Mouse (Mus musculus) lung, postnatal 14 days (tissue): Measurements from ENCODE around the gene Ins2.

Experiments used
- DNase-seq: peaks from one replicate; pipeline ENCODE4 v3.0.0; 2021

Gene Ins2

GRCm38 (mm10) chr7:142663931-142664421, 79.2 kb downstream of the Ins2 start:
- DNase-seq, result no peak

- DNase-seq, result no peak
These were observed 80.0 kb downstream of the Ins2 start for GRCm38 (mm10) chr7:142663151-142663550.

- DNase-seq, result no peak
These were observed 81.4 kb downstream of the Ins2 start for GRCm38 (mm10) chr7:142661811-142662210.

GRCm38 (mm10) chr7:142661046-142661445, 82.1 kb downstream of the Ins2 start:
- DNase-seq, result no peak

GRCm38 (mm10) chr7:142660651-142660945, 82.6 kb downstream of the Ins2 start:
- no peak for DNase-seq

- DNase-seq, result no peak
These were observed 83.2 kb downstream of the Ins2 start for GRCm38 (mm10) chr7:142659767-142660650.

GRCm38 (mm10) chr7:142659181-142659681, 84.0 kb downstream of the Ins2 start:
- peak; percentile 19 for DNase-seq

GRCm38 (mm10) chr7:142658681-142659180, 84.5 kb downstream of the Ins2 start:
- DNase-seq, result no peak

GRCm38 (mm10) chr7:142657821-142658614, 85.2 kb downstream of the Ins2 start:
- no peak for DNase-seq

GRCm38 (mm10) chr7:142657341-142657791, 85.8 kb downstream of the Ins2 start:
- no peak for DNase-seq

- DNase-seq, result no peak
These were observed 87.1 kb downstream of the Ins2 start for GRCm38 (mm10) chr7:142656055-142656454.

GRCm38 (mm10) chr7:142655633-142656032, 87.5 kb downstream of the Ins2 start:
- DNase-seq, result no peak

GRCm38 (mm10) chr7:142653726-142654125, 89.5 kb downstream of the Ins2 start:
- no peak for DNase-seq

- DNase-seq, result no peak
These were observed 96.5 kb downstream of the Ins2 start for GRCm38 (mm10) chr7:142646676-142647075.

GRCm38 (mm10) chr7:142645045-142645444, 98.1 kb downstream of the Ins2 start:
- DNase-seq, result no peak

- DNase-seq, result no peak
These were observed 107.0 kb downstream of the Ins2 start for GRCm38 (mm10) chr7:142636178-142636577.

- DNase-seq, result no peak
These were observed 112.5 kb downstream of the Ins2 start for GRCm38 (mm10) chr7:142630691-142631090.

GRCm38 (mm10) chr7:142629806-142630205, 113.4 kb downstream of the Ins2 start:
- DNase-seq, result no peak
